20 mouse cellular contexts compared by ENCODE assay signal in genomic region chr8:96370500-96370899, GRCm38 (mm10).
DNase-seq lines count a peak whose midpoint lies in the region; ATAC-seq and TF ChIP-seq lines count a peak whose summit lies in the region.
"Had no signal": no experiment of that assay in that cellular context is flagged by ENCODE, and none has a peak within 500 bp of the region (broad histone marks: within the 10 kb centered on the region; RNA-seq: fewer than 3 reads in every experiment).

No protein-coding gene starts in this region.

- H3K9ac ChIP-seq in forebrain, embryonic 11.5 days (ENCODE audit: low read length) = no peak overlapping the region
- no peak overlapping the region for H3K9ac ChIP-seq in forebrain, embryonic 16.5 days (replicated peaks; ENCODE audit: low read depth, low read length)
- H3K9ac ChIP-seq in kidney, embryonic 16.5 days (replicated peaks; ENCODE audit: low read length) = no peak overlapping the region
- H3K9ac ChIP-seq in midbrain, embryonic 13.5 days (replicated peaks) = no peak overlapping the region
- no peak overlapping the region for H3K9ac ChIP-seq in intestine, postnatal 0 days (ENCODE audit: low read depth, low read length)
- H3K9ac ChIP-seq: embryonic facial prominence, embryonic 13.5 days; heart, embryonic 13.5 days; hindbrain, embryonic 15.5 days had no signal

- 80% methylated on average over 9 of the region's 9 CpGs for WGBS in forebrain, embryonic 11.5 days
- WGBS in forebrain, embryonic 16.5 days = 78% methylated on average over 9 of the region's 9 CpGs
- 86% methylated on average over 9 of the region's 9 CpGs for whole genome bisulfite sequencing in kidney, embryonic 16.5 days
- 74% methylated on average over 9 of the region's 9 CpGs for WGBS in midbrain, embryonic 13.5 days
- 90% methylated on average over 9 of the region's 9 CpGs for WGBS in intestine, postnatal 0 days

- H3K27ac ChIP-seq in forebrain, embryonic 11.5 days (ENCODE audit: low read depth, low read length) = no peak overlapping the region
- H3K27ac ChIP-seq in forebrain, embryonic 16.5 days (ENCODE audit: low read length) = no peak overlapping the region
- no peak overlapping the region for H3K27ac ChIP-seq in kidney, embryonic 16.5 days (ENCODE audit: low read length)
- H3K27ac ChIP-seq in midbrain, embryonic 13.5 days = no peak overlapping the region
- H3K27ac ChIP-seq in intestine, postnatal 0 days (ENCODE audit: low read depth, low read length) = no peak overlapping the region
- H3K27ac ChIP-seq: embryonic facial prominence, embryonic 13.5 days; gastrocnemius, adult 2 months; heart, embryonic 13.5 days; hindbrain, embryonic 15.5 days had no signal

- H3K4me3 ChIP-seq in forebrain, embryonic 11.5 days (ENCODE audit: low read depth, low read length) = no peak overlapping the region
- no peak overlapping the region for H3K4me3 ChIP-seq in forebrain, embryonic 16.5 days (replicated peaks; ENCODE audit: low read length)
- H3K4me3 ChIP-seq in kidney, embryonic 16.5 days (ENCODE audit: low read length) = no peak overlapping the region
- no peak overlapping the region for H3K4me3 ChIP-seq in midbrain, embryonic 13.5 days (replicated peaks)
- H3K4me3 ChIP-seq in intestine, postnatal 0 days (ENCODE audit: low read depth, low read length) = no peak overlapping the region
- H3K4me3 ChIP-seq: embryonic facial prominence, embryonic 13.5 days; gastrocnemius, adult 2 months; heart, embryonic 13.5 days; hindbrain, embryonic 15.5 days had no signal

- no peak overlapping the region for H3K4me2 ChIP-seq in forebrain, embryonic 11.5 days (ENCODE audit: low read depth, low read length, severe bottlenecking)
- H3K4me2 ChIP-seq in forebrain, embryonic 16.5 days (ENCODE audit: low read length) = no peak overlapping the region
- H3K4me2 ChIP-seq in kidney, embryonic 16.5 days (replicated peaks; ENCODE audit: low read depth, low read length) = no peak overlapping the region
- H3K4me2 ChIP-seq in midbrain, embryonic 13.5 days (replicated peaks) = no peak overlapping the region
- no peak overlapping the region for H3K4me2 ChIP-seq in intestine, postnatal 0 days (replicated peaks; ENCODE audit: low read depth)
- H3K4me2 ChIP-seq: embryonic facial prominence, embryonic 13.5 days; heart, embryonic 13.5 days; hindbrain, embryonic 15.5 days had no signal

- H3K36me3 ChIP-seq in forebrain, embryonic 11.5 days (ENCODE audit: control insufficient read depth, insufficient read depth, low read length) = no peaks in the 10 kb centered on the region
- no peaks in the 10 kb centered on the region for H3K36me3 ChIP-seq in forebrain, embryonic 16.5 days (ENCODE audit: control insufficient read depth, insufficient read depth)
- H3K36me3 ChIP-seq in kidney, embryonic 16.5 days (ENCODE audit: insufficient read depth, low read length) = no peaks in the 10 kb centered on the region
- no peaks in the 10 kb centered on the region for H3K36me3 ChIP-seq in midbrain, embryonic 13.5 days
- no peaks in the 10 kb centered on the region for H3K36me3 ChIP-seq in intestine, postnatal 0 days (ENCODE audit: control insufficient read depth, insufficient read depth)
- H3K36me3 ChIP-seq: embryonic facial prominence, embryonic 13.5 days; heart, embryonic 13.5 days; hindbrain, embryonic 15.5 days had no signal

- ATAC-seq in forebrain, embryonic 11.5 days (replicated peaks; ENCODE audit: low FRiP score) = peak; percentile 37; the same call in 1 of the 2 replicates
- ATAC-seq in forebrain, embryonic 16.5 days = no peak
- peak; percentile 49; the same call in 1 of the 2 replicates for ATAC-seq in kidney, embryonic 16.5 days (ENCODE audit: low FRiP score, low TSS enrichment)
- ATAC-seq in midbrain, embryonic 13.5 days = peak; percentile 68; the same call in 1 of the 2 replicates
- ATAC-seq in intestine, postnatal 0 days = no peak
- ATAC-seq: Patski had no signal

- no peak for TF ChIP-seq CTCF in intestine, postnatal 0 days (IDR thresholded peaks at IDR 0.05; ENCODE audit: low read depth)

- H3K4me1 ChIP-seq in forebrain, embryonic 11.5 days (replicated peaks; ENCODE audit: control insufficient read depth, insufficient read depth, low read length) = no peaks in the 10 kb centered on the region
- H3K4me1 ChIP-seq in forebrain, embryonic 16.5 days (replicated peaks; ENCODE audit: control insufficient read depth, insufficient read depth, low read length) = no peaks in the 10 kb centered on the region
- no peaks in the 10 kb centered on the region for H3K4me1 ChIP-seq in kidney, embryonic 16.5 days (ENCODE audit: insufficient read depth, low read length)
- H3K4me1 ChIP-seq in midbrain, embryonic 13.5 days (replicated peaks) = peaks cover 9% of the 10 kb centered on the region; the same call in 1 of the 2 replicates
- H3K4me1 ChIP-seq in intestine, postnatal 0 days (replicated peaks; ENCODE audit: control insufficient read depth, insufficient read depth, low read length) = no peaks in the 10 kb centered on the region
- H3K4me1 ChIP-seq: embryonic facial prominence, embryonic 13.5 days; hindbrain, embryonic 15.5 days had no signal

- H3K27me3 ChIP-seq in forebrain, embryonic 11.5 days (ENCODE audit: control insufficient read depth, insufficient read depth, low read length) = no peaks in the 10 kb centered on the region
- no peaks in the 10 kb centered on the region for H3K27me3 ChIP-seq in forebrain, embryonic 16.5 days (replicated peaks; ENCODE audit: control insufficient read depth, insufficient read depth, low read length)
- no peaks in the 10 kb centered on the region for H3K27me3 ChIP-seq in kidney, embryonic 16.5 days (ENCODE audit: insufficient read depth, low read length)
- no peaks in the 10 kb centered on the region for H3K27me3 ChIP-seq in midbrain, embryonic 13.5 days
- no peaks in the 10 kb centered on the region for H3K27me3 ChIP-seq in intestine, postnatal 0 days (replicated peaks; ENCODE audit: control insufficient read depth, insufficient read depth, low read length)
- H3K27me3 ChIP-seq: embryonic facial prominence, embryonic 13.5 days; heart, embryonic 13.5 days; hindbrain, embryonic 15.5 days had no signal

- DNase-seq in forebrain, embryonic 11.5 days (ENCODE audit: low spot score) = peak; percentile 48
- DNase-seq in kidney, postnatal 14 days = no peak
- peak; percentile 3 for DNase-seq in R1 (ENCODE audit: low read depth, low spot score)
- no peak for DNase-seq in lung, adult 18-20 months
- DNase-seq: adrenal gland, adult 8-10 months; adrenal gland, postnatal 36 days; cerebellum, adult 11 months; cerebellum, adult 8-10 months; cerebellum, postnatal 14 days; gastrocnemius, adult 2 months; gastrocnemius, postnatal 25 days; heart, postnatal 36 days had no signal

- no peaks in the 10 kb centered on the region for H3K9me3 ChIP-seq in forebrain, embryonic 11.5 days (ENCODE audit: control insufficient read depth, low read length)
- no peaks in the 10 kb centered on the region for H3K9me3 ChIP-seq in forebrain, embryonic 16.5 days (ENCODE audit: control insufficient read depth, low read length)
- no peaks in the 10 kb centered on the region for H3K9me3 ChIP-seq in kidney, embryonic 16.5 days (ENCODE audit: low read length)
- no peaks in the 10 kb centered on the region for H3K9me3 ChIP-seq in midbrain, embryonic 13.5 days
- no peaks in the 10 kb centered on the region for H3K9me3 ChIP-seq in intestine, postnatal 0 days (ENCODE audit: control insufficient read depth)
- H3K9me3 ChIP-seq: embryonic facial prominence, embryonic 13.5 days; heart, embryonic 13.5 days; hindbrain, embryonic 15.5 days had no signal

Comparison
In these comparisons a context has a peak if more than half of its experiments do, and no peak if none do; other contexts are left out.
1. ATAC-seq: peak in forebrain, embryonic 11.5 days (single experiment), kidney, embryonic 16.5 days (single experiment) and midbrain, embryonic 13.5 days (single experiment); none in forebrain, embryonic 16.5 days (single experiment) and intestine, postnatal 0 days (single experiment).
2. DNase-seq: peak in forebrain, embryonic 11.5 days (single experiment) and R1 (single experiment); none in kidney, postnatal 14 days (single experiment) and lung, adult 18-20 months (0 of 2).